Mouse (Mus musculus) forebrain, embryonic 16.5 days (tissue): ENCODE measurements around the gene Slc5a5. TPM values are rescaled to one million over a fixed set of nuclear protein-coding genes. Genes with fewer than 3 reads are reported as not detected.

ENCODE experiments used
- ATAC-seq: fragments of 200-750 bp; cut with Nextera tagmentation; 2 replicates; pipeline ENCODE4 v1.8.0; 2017; ENCODE audit warnings: mild to moderate bottlenecking, moderate library complexity
- H3K27ac ChIP-seq: fragments of 300-500 bp; sonication (generic); 2 replicates; pipeline ENCODE4 v1.5.1; 2014; ENCODE audit warnings: low read length, control low read depth
- H3K27me3 ChIP-seq: fragments of 300-500 bp; sonication (generic); replicated peaks from 2 replicates; pipeline ENCODE4 v1.6.1; 2014; ENCODE audit warnings: low read length; ENCODE audit not compliant: control insufficient read depth, insufficient read depth
- H3K36me3 ChIP-seq: fragments of 300-500 bp; sonication (generic); 2 replicates; pipeline ENCODE4 v1.6.1; 2014; ENCODE audit not compliant: control insufficient read depth, insufficient read depth
- H3K4me1 ChIP-seq: fragments of 300-500 bp; sonication (generic); replicated peaks from 2 replicates; pipeline ENCODE4 v1.6.1; 2014; ENCODE audit warnings: low read length; ENCODE audit not compliant: control insufficient read depth, insufficient read depth
- H3K4me2 ChIP-seq: fragments of 300-500 bp; sonication (generic); 2 replicates; pipeline ENCODE4 v1.6.1; 2014; ENCODE audit warnings: mild to moderate bottlenecking, low read length, control low read depth
- H3K4me3 ChIP-seq: fragments of 300-500 bp; sonication (generic); replicated peaks from 2 replicates; pipeline ENCODE4 v1.5.1; 2014; ENCODE audit warnings: mild to moderate bottlenecking, low read length, control low read depth
- H3K9ac ChIP-seq: fragments of 300-500 bp; sonication (generic); replicated peaks from 2 replicates; pipeline ENCODE4 v1.6.1; 2014; ENCODE audit warnings: low read depth, low read length, control low read depth
- H3K9me3 ChIP-seq: fragments of 300-500 bp; sonication (generic); 2 replicates; pipeline ENCODE4 v1.6.1; 2016; ENCODE audit warnings: low read length; ENCODE audit not compliant: control insufficient read depth
- WGBS: fragments of 180-500 bp; shearing (Covaris S2); extraction: QIAGEN DNeasy Blood & Tissue Kit; methylation state at CpG from one replicate; pipeline ENCODE4 v1.1.7; 2014; 5-methylcytosine and 5-hydroxymethylcytosine counted together
- polyA plus RNA-seq: library from polyadenylated mRNA; unstranded; fragments of >200 nt; fragmentation: Nextera tagmentation; extraction: Ambion mirVana; gene quantifications from 2 replicates; pipeline ENCODE4 v1.2.1, GENCODE M21; 2015

The Slc5a5 gene
- polyA plus RNA-seq, 1 experiment from 2014 or later: 1.6 TPM

- H3K4me3 ChIP-seq: no peak overlapping the region
- ATAC-seq: no peak
- H3K27me3 ChIP-seq: no peaks in the 10 kb centered on the region
- no peaks in the 10 kb centered on the region for H3K9me3 ChIP-seq
- no peak overlapping the region for H3K4me2 ChIP-seq
- no peak overlapping the region for H3K27ac ChIP-seq
- 88% methylated on average over 8 of the region's 8 CpGs for WGBS
- H3K4me1 ChIP-seq: peaks cover 5% of the 10 kb centered on the region
- H3K36me3 ChIP-seq: no peaks in the 10 kb centered on the region
- H3K9ac ChIP-seq: no peak overlapping the region
Measured at GRCm38 (mm10) chr8:70843941-70844340, 48.6 kb downstream of the Slc5a5 start.

- ATAC-seq: no peak
- Histone ChIP-seq H3K27me3 (no peaks in the 10 kb centered on the region), H3K4me3 (no peak overlapping the region), H3K4me2 (no peak overlapping the region), H3K9me3 (no peaks in the 10 kb centered on the region), H3K9ac (no peak overlapping the region), H3K27ac (no peak overlapping the region), H3K36me3 (no peaks in the 10 kb centered on the region), H3K4me1 (peaks cover 11% of the 10 kb centered on the region)
- 88% methylated on average over 5 of the region's 5 CpGs for WGBS
Measured at GRCm38 (mm10) chr8:70843214-70843773, 49.3 kb downstream of the Slc5a5 start.

- Histone ChIP-seq H3K4me3 (no peak overlapping the region), H3K36me3 (no peaks in the 10 kb centered on the region), H3K9me3 (no peaks in the 10 kb centered on the region), H3K4me1 (peaks cover 11% of the 10 kb centered on the region), H3K27me3 (no peaks in the 10 kb centered on the region), H3K9ac (no peak overlapping the region), H3K4me2 (no peak overlapping the region), H3K27ac (no peak overlapping the region)
- 73% methylated on average over 25 of the region's 25 CpGs for WGBS
- ATAC-seq: no peak
Measured at GRCm38 (mm10) chr8:70842484-70842883, 50.1 kb downstream of the Slc5a5 start.

- no peak for ATAC-seq
- 39% methylated on average over 22 of the region's 22 CpGs for WGBS
- H3K4me2 ChIP-seq: no peak overlapping the region
Measured at GRCm38 (mm10) chr8:70841147-70842072, 51.1 kb downstream of the Slc5a5 start.

DNA sequence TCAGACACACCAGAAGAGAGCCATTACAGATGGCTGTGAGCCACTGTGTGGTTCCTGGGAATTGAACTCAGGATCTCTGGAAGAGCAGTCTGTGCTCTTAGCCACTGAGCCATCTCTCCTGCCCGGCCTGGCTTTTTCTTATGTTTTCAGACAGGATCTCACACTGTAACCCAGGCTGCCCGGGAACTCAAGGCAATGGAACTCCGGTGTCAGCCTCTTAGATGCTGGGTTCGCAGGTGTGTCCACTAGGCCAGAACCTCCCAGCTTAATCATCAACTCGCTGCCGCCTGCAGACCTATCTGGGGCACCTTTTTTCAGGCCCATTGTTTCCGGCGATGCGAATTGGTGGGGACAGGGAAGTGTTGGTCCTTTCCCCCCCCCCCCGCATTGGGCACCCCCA lies 52.0 kb downstream of the Slc5a5 start:
- peaks cover 11% of the 10 kb centered on the region for H3K4me1 ChIP-seq
- no peaks in the 10 kb centered on the region for H3K9me3 ChIP-seq
- H3K27ac ChIP-seq: no peak overlapping the region
- 58% methylated on average over 10 of the region's 10 CpGs for WGBS
- H3K4me2 ChIP-seq: no peak overlapping the region
- H3K36me3 ChIP-seq: no peaks in the 10 kb centered on the region
- no peaks in the 10 kb centered on the region for H3K27me3 ChIP-seq
- H3K9ac ChIP-seq: no peak overlapping the region
- H3K4me3 ChIP-seq: no peak overlapping the region
- ATAC-seq: no peak

More at GRCm38 (mm10) chr8:70841147-70842072, 51.1 kb downstream of the Slc5a5 start:
- Histone ChIP-seq H3K36me3 (no peaks in the 10 kb centered on the region), H3K4me3 (no peak overlapping the region), H3K4me1 (peaks cover 11% of the 10 kb centered on the region), H3K9ac (no peak overlapping the region), H3K27me3 (no peaks in the 10 kb centered on the region), H3K9me3 (no peaks in the 10 kb centered on the region), H3K27ac (no peak overlapping the region)

DNA sequence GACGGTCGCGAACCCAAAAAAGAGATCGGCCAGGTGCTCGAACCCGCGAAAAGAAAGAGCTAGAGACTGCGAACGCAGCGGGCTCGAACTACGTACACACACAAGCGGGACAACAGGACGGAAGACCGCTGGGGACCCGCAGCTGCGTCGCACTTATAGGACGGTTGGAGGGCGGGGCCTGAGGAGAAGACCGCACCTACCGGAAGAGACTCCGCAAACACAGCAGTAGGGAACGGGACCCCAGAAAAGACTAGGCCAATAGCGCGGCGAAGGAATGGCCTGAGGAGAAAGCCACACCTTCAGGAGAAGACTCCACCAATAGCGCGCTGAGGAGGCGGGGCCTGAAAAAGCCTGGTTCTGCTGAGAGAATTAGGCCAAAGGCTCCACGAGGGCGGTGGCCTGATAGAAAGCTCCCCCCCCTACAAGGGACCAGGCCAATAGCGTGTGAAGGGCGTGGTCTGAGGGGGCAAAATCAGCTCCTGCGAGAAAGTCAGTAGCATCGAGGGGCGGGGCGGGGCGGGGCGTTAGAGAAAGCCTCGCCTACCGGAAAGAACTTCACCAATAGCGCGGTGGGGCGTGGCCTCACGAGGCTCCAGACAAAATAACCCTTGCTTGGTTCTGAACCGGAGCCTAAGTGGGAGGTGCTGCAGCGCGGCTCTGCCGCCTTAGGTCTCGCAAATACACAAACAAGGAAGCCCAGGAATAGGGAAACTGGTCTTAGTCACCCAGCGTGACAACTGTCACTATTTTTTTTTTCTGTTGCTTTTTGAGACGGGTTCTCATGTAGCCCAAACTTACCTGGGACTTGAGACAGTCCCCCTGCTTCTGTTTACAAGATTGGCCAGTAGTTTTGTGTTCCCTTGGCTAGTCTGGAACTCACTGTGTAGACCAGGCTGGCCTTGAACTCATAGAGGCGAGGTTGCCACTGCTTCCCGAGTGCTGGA lies 52.9 kb downstream of the Slc5a5 start, which contains the start of gene Arrdc2:
Arrdc2 (minus strand) TSS at position 313 of the 944 bp plus-strand sequence.
- Histone ChIP-seq H3K27ac (peak within 1 kb of the TSS; percentile 93), H3K27me3 (no peaks in the 10 kb centered on the region), H3K9ac (peak within 1 kb of the TSS; percentile 74), H3K9me3 (no peaks in the 10 kb centered on the region), H3K4me3 (peak within 1 kb of the TSS; percentile 65), H3K4me1 (peaks cover 11% of the 10 kb centered on the region), H3K4me2 (peak within 1 kb of the TSS; percentile 75), H3K36me3 (no peaks in the 10 kb centered on the region)
- 2% methylated on average over 55 of the region's 55 CpGs for WGBS
- peak; percentile 97 for ATAC-seq

DNA sequence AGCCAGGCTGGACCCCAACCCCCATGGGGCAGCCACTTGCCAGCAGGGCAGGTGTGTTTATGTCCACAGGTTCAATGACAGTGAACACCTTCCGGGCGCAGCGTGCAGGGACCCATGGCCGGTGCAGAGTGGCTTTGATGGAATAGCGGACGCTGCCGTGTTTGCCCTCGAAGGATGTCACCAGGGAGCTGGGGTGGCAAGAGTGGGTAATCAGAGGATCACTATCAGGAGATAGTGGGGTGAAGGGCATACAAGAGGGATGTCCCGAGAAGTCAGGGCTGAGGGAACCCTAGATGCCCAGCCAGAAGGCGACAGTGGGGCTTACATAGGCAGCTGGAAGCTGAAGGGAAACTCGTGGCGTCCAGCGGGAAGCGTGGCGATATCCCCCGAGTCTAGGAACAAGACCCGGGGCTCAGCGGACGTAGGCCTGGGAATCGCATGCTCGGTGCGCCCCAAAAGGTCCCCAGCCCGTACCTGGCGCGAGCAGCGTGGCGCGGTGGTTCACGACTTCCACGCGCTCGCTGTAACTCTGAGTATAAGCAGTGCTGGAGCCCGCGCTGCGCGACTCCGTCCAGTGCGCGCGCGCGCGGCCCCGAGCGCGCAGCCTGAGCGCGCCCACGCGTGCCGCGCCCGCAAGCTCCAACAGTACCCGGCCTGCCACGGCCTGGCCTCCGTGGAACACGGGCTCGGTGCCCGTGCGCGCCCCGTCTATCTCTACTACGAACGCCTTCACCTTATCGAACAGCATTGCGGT lies 53.7 kb downstream of the Slc5a5 start:
- Histone ChIP-seq H3K4me1 (peaks cover 11% of the 10 kb centered on the region), H3K36me3 (no peaks in the 10 kb centered on the region), H3K9ac (peak overlapping the region; percentile 74), H3K4me3 (peak overlapping the region; percentile 65), H3K4me2 (peak overlapping the region; percentile 75), H3K9me3 (no peaks in the 10 kb centered on the region), H3K27ac (peak overlapping the region; percentile 93), H3K27me3 (no peaks in the 10 kb centered on the region)
- 2% methylated on average over 66 of the region's 66 CpGs for WGBS
- ATAC-seq: peak; percentile 53

DNA sequence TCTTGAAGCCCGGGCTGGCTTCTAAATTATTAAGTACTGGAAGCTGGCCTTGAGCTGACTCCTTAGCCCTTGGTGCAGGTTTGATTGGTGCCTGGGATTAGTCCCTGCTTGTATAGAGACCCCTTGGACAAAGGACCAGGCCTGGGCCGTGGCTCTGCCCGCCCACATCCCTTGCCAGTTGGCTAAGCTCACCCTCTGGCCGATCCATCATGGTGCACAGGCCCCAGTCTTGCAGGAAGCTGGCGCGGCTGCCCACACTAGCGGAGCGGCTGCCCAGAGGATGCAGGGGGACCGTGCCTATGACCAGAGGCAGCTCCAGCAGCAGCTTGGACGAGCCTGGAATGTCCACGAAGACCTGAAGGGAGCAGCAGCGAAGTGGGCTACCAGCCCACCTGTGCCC lies 55.9 kb downstream of the Slc5a5 start:
- no peaks in the 10 kb centered on the region for H3K9me3 ChIP-seq
- peaks cover 11% of the 10 kb centered on the region for H3K4me1 ChIP-seq
- no peaks in the 10 kb centered on the region for H3K36me3 ChIP-seq
- H3K9ac ChIP-seq: no peak overlapping the region
- no peak overlapping the region for H3K4me2 ChIP-seq
- ATAC-seq: no peak
- no peaks in the 10 kb centered on the region for H3K27me3 ChIP-seq
- H3K4me3 ChIP-seq: no peak overlapping the region
- 86% methylated on average over 12 of the region's 12 CpGs for WGBS
- H3K27ac ChIP-seq: no peak overlapping the region
